8 mouse cellular contexts compared by ENCODE assay signal in genomic region chr9:113719063-113719462, GRCm38 (mm10). TPM values are rescaled to one million over a fixed set of nuclear protein-coding genes. Genes with fewer than 3 reads are reported as not detected.
A peak's percentile ranks its signal among the peaks of the same experiment; 100 is the strongest.
DNase-seq lines count a peak whose midpoint lies in the region; ATAC-seq and TF ChIP-seq lines count a peak whose summit lies in the region.

No protein-coding gene starts in this region.

- H3K27me3 ChIP-seq in forebrain, embryonic 15.5 days, result no peaks in the 10 kb centered on the region
- no peaks in the 10 kb centered on the region for H3K27me3 ChIP-seq in forebrain, embryonic 13.5 days
- H3K27me3 ChIP-seq in neural tube, embryonic 11.5 days (ENCODE audit: control insufficient read depth, insufficient read depth, low read length), result no peaks in the 10 kb centered on the region
- no peaks in the 10 kb centered on the region for H3K27me3 ChIP-seq in neural tube, embryonic 15.5 days (replicated peaks)
- H3K27me3 ChIP-seq in kidney, postnatal 0 days (ENCODE audit: insufficient read depth, low read length), result no peaks in the 10 kb centered on the region

- H3K9ac ChIP-seq in forebrain, embryonic 15.5 days (replicated peaks), result no peak overlapping the region
- H3K9ac ChIP-seq in forebrain, embryonic 13.5 days, result no peak overlapping the region
- H3K9ac ChIP-seq in neural tube, embryonic 11.5 days (ENCODE audit: low read length), result no peak overlapping the region
- no peak overlapping the region for H3K9ac ChIP-seq in neural tube, embryonic 15.5 days (replicated peaks)
- no peak overlapping the region for H3K9ac ChIP-seq in kidney, postnatal 0 days (ENCODE audit: low read depth, low read length)

- no peak overlapping the region for H3K4me3 ChIP-seq in forebrain, embryonic 15.5 days
- no peak overlapping the region for H3K4me3 ChIP-seq in forebrain, embryonic 13.5 days
- H3K4me3 ChIP-seq in neural tube, embryonic 11.5 days (ENCODE audit: low read depth, low read length), result no peak overlapping the region
- H3K4me3 ChIP-seq in neural tube, embryonic 15.5 days (replicated peaks), result no peak overlapping the region
- no peak overlapping the region for H3K4me3 ChIP-seq in kidney, postnatal 0 days (replicated peaks; ENCODE audit: low read depth, low read length)

- H3K4me1 ChIP-seq in forebrain, embryonic 15.5 days, result no peaks in the 10 kb centered on the region
- H3K4me1 ChIP-seq in forebrain, embryonic 13.5 days, result no peaks in the 10 kb centered on the region
- H3K4me1 ChIP-seq in neural tube, embryonic 11.5 days (ENCODE audit: control insufficient read depth, insufficient read depth, low read length), result no peaks in the 10 kb centered on the region
- H3K4me1 ChIP-seq in neural tube, embryonic 15.5 days, result no peaks in the 10 kb centered on the region
- no peaks in the 10 kb centered on the region for H3K4me1 ChIP-seq in kidney, postnatal 0 days (replicated peaks; ENCODE audit: insufficient read depth, low read length)

- H3K4me2 ChIP-seq in forebrain, embryonic 15.5 days (replicated peaks), result no peak overlapping the region
- H3K4me2 ChIP-seq in forebrain, embryonic 13.5 days, result no peak overlapping the region
- H3K4me2 ChIP-seq in neural tube, embryonic 11.5 days (ENCODE audit: low read depth), result no peak overlapping the region
- H3K4me2 ChIP-seq in neural tube, embryonic 15.5 days, result no peak overlapping the region
- H3K4me2 ChIP-seq in kidney, postnatal 0 days (ENCODE audit: low read length), result no peak overlapping the region

- ATAC-seq in forebrain, embryonic 15.5 days (replicated peaks), result peak; percentile 57; the same call in 1 of the 2 replicates
- ATAC-seq in forebrain, embryonic 13.5 days, result no peak
- no peak for ATAC-seq in neural tube, embryonic 11.5 days (ENCODE audit: insufficient read depth, low FRiP score, low TSS enrichment)
- no peak for ATAC-seq in neural tube, embryonic 15.5 days (ENCODE audit: low FRiP score)
- ATAC-seq in kidney, postnatal 0 days (replicated peaks; ENCODE audit: low FRiP score, low read depth), result peak; percentile 54; the same call in 1 of the 2 replicates

- H3K9me3 ChIP-seq in forebrain, embryonic 15.5 days, result no peaks in the 10 kb centered on the region
- no peaks in the 10 kb centered on the region for H3K9me3 ChIP-seq in forebrain, embryonic 13.5 days (replicated peaks)
- H3K9me3 ChIP-seq in neural tube, embryonic 11.5 days (ENCODE audit: control insufficient read depth, low read length), result no peaks in the 10 kb centered on the region
- no peaks in the 10 kb centered on the region for H3K9me3 ChIP-seq in neural tube, embryonic 15.5 days (replicated peaks)
- H3K9me3 ChIP-seq in kidney, postnatal 0 days (replicated peaks; ENCODE audit: low read length), result no peaks in the 10 kb centered on the region

- WGBS in forebrain, embryonic 15.5 days, result 32% methylated on average over 5 of the region's 5 CpGs
- 44% methylated on average over 5 of the region's 5 CpGs for WGBS in forebrain, embryonic 13.5 days
- WGBS in neural tube, embryonic 11.5 days, result 55% methylated on average over 5 of the region's 5 CpGs
- 43% methylated on average over 5 of the region's 5 CpGs for WGBS in neural tube, embryonic 15.5 days
- 47% methylated on average over 5 of the region's 5 CpGs for WGBS in kidney, postnatal 0 days

- no peaks in the 10 kb centered on the region for H3K36me3 ChIP-seq in forebrain, embryonic 15.5 days
- H3K36me3 ChIP-seq in forebrain, embryonic 13.5 days (ENCODE audit: poor library complexity, severe bottlenecking), result no peaks in the 10 kb centered on the region
- no peaks in the 10 kb centered on the region for H3K36me3 ChIP-seq in neural tube, embryonic 11.5 days (ENCODE audit: control insufficient read depth, insufficient read depth, low read length)
- H3K36me3 ChIP-seq in neural tube, embryonic 15.5 days, result no peaks in the 10 kb centered on the region
- H3K36me3 ChIP-seq in kidney, postnatal 0 days (ENCODE audit: insufficient read depth, low read length), result no peaks in the 10 kb centered on the region

- peak; percentile 22 for DNase-seq in neural tube, embryonic 11.5 days (ENCODE audit: low spot score)
- peak; percentile 45 for DNase-seq in embryo, embryonic 11 days
- peak; percentile 79 for DNase-seq in kidney, postnatal 0 days (ENCODE audit: low spot score)
- peak; percentile 29 for DNase-seq in retina, postnatal 7 days (ENCODE audit: low read depth, low spot score)
- no peak for DNase-seq in ovary, postnatal 10 days (ENCODE audit: low spot score)

- no peak overlapping the region for H3K27ac ChIP-seq in forebrain, embryonic 15.5 days (replicated peaks)
- no peak overlapping the region for H3K27ac ChIP-seq in forebrain, embryonic 13.5 days
- no peak overlapping the region for H3K27ac ChIP-seq in neural tube, embryonic 11.5 days (ENCODE audit: low read depth, low read length)
- no peak overlapping the region for H3K27ac ChIP-seq in neural tube, embryonic 15.5 days (replicated peaks)
- H3K27ac ChIP-seq in kidney, postnatal 0 days, result no peak overlapping the region

- TF ChIP-seq CTCF in kidney, postnatal 0 days (IDR thresholded peaks at IDR 0.05; ENCODE audit: low read depth), result peak; percentile 81

RNA-seq across cellular contexts. Expression of gene Pdcd6ip, which starts 11.0 kb away (rescaled TPM):
- 41.5 and 41.9 TPM in 2 replicates for polyA plus RNA-seq in forebrain, embryonic 15.5 days (2015; fragmentation: Nextera tagmentation; extraction: Ambion mirVana)
- 38.7 and 45.6 TPM in 2 replicates for polyA plus RNA-seq in forebrain, embryonic 13.5 days (2015; fragmentation: Nextera tagmentation; extraction: Ambion mirVana)
- polyA plus RNA-seq in neural tube, embryonic 11.5 days (2014; fragmentation: Nextera tagmentation; extraction: Ambion mirVana), result 55.6 and 56.0 TPM in 2 replicates
- polyA plus RNA-seq in neural tube, embryonic 15.5 days (2015; fragmentation: Nextera tagmentation; extraction: Ambion mirVana), result 30.9 and 49.9 TPM in 2 replicates
- 69.1 and 71.9 TPM in 2 replicates for polyA plus RNA-seq in kidney, postnatal 0 days (2015; fragmentation: Nextera tagmentation; extraction: Ambion mirVana)

RNA-seq across cellular contexts. Expression of gene Clasp2, which starts 22.2 kb away (rescaled TPM):
- polyA plus RNA-seq in forebrain, embryonic 15.5 days (2015; fragmentation: Nextera tagmentation; extraction: Ambion mirVana), result 122 and 123 TPM in 2 replicates
- polyA plus RNA-seq in forebrain, embryonic 13.5 days (2015; fragmentation: Nextera tagmentation; extraction: Ambion mirVana), result 84.9 and 91.3 TPM in 2 replicates
- 53.0 and 58.0 TPM in 2 replicates for polyA plus RNA-seq in neural tube, embryonic 11.5 days (2014; fragmentation: Nextera tagmentation; extraction: Ambion mirVana)
- 107 and 123 TPM in 2 replicates for polyA plus RNA-seq in neural tube, embryonic 15.5 days (2015; fragmentation: Nextera tagmentation; extraction: Ambion mirVana)
- 12.7 and 14.5 TPM in 2 replicates for polyA plus RNA-seq in kidney, postnatal 0 days (2015; fragmentation: Nextera tagmentation; extraction: Ambion mirVana)

Comparison
In these comparisons a context has a peak if more than half of its experiments do, and no peak if none do; other contexts are left out.
1. ATAC-seq: peak in forebrain, embryonic 15.5 days (single experiment) and kidney, postnatal 0 days (single experiment); none in forebrain, embryonic 13.5 days (single experiment), neural tube, embryonic 11.5 days (single experiment) and neural tube, embryonic 15.5 days (single experiment).